Mouse (Mus musculus) erythroid progenitor cell, adult 5-6 weeks (primary cell): ENCODE measurements at regions not wholly inside any gene's neighbourhood (a gene's known extent, or its start where the extent isn't known, plus 50 kb on each side); places are given as distances from the start of the nearest gene placed in this dataset.

Source experiments
- ATAC-seq: replicated peaks from 2 replicates; pipeline ENCODE4 v1.8.0; 2016; ENCODE audit warnings: moderate number of reproducible peaks, mild to moderate bottlenecking, moderate TSS enrichment, inconsistent platforms; ENCODE audit not compliant: poor library complexity, low FRiP score, severe bottlenecking

DNA sequence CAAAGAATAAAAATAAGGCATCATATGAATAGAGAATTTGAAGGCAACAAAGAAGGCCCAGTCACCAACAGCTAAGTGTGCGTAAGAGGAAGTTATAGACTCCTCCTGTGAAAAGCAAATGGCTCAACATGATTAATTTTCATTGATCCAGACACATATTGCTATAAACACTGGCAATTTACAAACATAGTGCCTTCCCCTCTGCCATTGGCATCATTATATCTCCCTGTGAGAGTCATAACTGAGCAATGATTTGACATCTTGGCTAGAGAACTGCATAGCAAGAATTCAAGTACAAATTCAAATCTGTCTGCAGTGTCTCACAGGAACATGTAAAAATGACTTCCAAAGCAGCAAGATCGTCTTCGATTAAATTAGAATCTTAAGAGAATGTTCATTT, 167.2 kb upstream of the Mbnl1 start:
- ATAC-seq: no peak

DNA sequence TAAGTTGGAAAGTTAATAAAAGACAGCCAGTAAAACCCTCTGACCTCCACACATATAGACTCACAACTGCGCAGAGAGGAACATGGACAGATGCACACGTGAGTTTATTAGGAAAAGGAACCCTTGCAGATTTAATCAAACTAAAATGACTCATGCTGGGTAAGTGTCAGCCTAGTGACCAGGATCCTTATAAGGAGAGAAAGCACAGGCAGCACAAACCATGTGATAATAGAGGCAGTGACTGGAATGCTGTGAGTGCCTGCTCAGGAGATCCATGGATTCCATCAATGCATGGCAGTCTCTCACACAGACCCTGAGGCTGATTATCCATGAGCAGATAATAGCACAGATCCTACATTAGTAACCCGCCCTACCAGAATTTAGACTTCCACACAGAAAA, 162.2 kb upstream of the Mbnl1 start:
- no peak for ATAC-seq

DNA sequence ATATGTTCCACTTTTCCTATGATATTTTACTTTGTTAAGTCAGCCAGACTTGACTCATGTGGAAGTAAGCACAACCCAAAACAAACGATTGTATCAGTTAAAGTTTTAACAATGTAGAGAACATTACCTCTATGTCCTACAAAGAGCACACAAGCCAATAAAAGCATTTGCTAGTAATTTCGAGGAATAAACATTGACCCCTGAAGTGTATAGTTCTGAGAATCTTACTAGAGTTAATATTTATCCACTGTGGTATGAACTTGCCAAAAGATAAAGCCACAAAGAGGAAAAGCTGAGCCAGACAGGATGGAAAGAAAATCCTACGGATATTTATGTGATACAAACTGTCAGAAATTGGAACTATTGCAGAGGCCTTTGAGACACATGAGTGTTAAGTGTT, 161.5 kb upstream of the Mbnl1 start:
- ATAC-seq: no peak

DNA sequence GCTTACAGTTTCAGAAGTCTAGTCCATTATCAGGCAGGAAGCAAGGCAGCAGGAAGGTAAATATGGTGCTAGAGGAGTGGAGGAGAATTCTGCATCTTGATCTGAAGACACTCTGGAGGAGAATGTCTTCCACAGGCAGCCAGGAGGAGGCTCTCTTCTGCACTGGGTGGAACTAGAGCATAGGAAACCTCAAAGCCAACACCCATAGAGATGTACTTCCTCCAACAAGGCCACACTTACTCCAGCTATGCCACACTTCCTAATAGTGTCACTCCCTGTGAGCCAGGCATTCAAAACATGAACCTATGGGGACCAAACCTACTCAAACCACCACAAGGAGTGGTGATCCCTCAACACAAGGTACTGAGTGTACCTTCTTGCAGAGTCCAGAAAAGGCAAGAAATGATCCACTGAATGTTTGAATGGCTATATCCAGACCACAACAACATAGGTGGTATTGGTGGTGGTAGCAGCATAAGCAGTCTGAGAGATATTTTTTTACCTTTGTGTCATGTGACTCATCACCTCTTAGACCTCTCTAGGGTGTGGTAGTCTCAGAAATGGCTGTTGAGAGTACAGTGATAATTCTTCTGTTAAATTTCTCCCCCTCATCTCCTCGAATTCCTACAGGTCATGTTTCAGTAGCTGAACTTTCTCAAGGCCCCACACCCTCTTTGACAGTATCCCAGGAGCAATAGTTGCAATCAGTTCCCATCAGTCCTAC, 152.3 kb upstream of the Mbnl1 start:
- 0 out of 2 replicates have a peak, but pooled peaks have one; percentile 42 for ATAC-seq

DNA sequence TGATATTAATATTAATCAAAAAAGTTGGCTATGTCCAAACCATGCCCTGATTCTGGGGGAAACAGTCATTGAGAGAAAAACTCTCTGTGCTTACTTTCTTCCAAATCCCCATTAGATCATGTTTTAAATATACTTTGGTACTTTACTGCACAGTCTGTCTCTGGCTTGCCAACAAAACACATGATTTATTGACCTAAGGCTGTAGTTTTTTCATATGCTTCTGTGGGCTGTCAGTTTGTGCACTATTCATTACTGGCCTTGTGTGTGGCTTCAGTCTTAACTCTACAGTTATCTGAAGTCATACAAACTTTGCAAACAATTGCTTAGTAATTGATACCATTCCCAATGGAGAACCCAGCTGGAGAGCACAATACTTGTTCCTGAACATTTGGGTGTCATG, 149.1 kb upstream of the Mbnl1 start:
- no peak for ATAC-seq

DNA sequence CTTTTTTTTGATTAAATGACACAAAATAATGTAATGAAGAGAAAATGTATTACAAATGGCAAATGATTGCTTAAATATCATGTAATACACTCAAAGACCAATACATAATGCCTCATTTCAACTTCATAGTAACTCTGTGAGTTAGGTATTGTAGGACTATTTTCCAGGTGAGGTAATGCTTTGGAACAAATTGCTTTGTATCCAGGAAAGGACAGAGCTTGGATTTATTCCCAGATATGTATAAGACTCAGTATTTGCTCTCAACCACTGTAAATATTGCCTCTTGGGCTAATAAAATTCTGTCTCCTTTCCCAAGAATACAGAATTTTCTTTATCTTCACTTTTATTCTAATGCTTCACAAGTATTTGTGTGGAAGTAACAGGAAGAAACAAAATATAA, 148.2 kb upstream of the Mbnl1 start:
- ATAC-seq: no peak

DNA sequence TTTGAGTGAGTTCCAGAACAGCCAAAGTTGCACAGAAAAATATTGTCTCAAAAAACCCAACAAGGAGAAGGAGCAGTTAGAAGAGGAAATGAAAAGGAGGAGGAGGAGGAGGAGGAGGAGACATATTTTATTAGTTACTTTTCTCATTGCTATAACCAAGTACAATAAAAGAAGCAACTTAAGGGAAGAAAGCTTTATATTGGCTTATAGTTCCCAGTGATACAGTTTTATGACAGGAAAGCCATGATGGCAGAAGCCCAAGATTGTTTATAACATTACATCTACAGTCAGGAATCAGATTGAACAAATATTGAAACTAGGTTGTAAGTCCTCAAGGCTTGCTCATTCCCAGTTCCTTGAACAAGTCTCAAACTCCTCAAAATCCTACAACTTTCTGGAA, 147.7 kb upstream of the Mbnl1 start:
- ATAC-seq: no peak

DNA sequence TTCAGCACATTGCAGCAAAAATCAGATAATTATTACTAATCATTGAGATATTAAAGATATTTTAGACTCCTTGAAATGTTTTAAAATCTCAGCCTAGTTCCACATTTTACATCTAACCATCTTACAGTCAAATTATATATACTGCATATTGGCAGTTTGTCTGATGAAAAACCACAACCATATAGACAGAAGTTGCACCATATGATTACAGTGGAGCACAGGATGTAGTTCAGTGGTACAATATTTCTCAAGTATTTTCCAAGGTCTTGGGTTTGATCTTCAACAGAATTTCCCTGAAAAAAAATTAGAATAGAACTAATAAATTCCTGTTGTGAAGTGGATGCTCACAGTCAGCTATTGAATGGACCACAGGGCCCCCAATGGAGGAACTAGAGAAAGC, 140.2 kb upstream of the Mbnl1 start:
- ATAC-seq: no peak

DNA sequence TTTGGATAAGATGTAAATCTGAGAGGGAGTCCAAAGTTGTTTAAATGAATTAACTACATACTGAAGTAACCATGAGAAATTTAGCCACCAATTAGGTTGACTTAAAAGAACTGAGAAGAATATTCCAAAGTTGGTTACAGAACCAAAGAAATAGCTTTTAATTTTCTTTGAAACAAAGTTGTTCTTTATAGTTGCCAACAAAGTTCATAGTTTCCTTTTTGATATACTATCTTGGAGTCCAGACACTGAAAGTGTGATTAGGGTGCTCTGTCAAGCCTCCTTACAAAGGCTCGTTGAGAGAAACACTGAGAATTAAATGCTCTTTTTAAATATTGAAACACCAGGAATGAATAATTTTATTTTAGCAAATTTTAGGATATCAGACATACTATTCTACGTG, 139.0 kb upstream of the Mbnl1 start:
- ATAC-seq: no peak

DNA sequence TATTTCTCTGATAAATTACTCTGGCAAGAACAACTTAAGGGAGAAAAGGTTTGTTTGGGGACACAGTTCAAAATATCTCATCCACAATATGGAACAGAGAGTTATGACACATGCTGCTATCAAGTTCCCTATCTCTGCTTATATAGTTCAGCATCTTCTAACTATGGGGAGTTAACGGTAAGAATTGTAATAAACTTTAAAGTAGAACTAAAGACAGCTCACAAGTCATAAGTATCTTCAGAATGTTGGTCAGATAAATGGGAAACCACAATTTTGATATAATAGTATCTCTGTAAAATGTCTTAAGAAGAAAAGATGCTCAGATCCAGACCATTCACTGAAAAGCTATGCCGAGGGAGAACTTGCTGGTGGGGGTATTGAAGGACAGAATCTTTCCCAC, 138.5 kb upstream of the Mbnl1 start:
- ATAC-seq: no peak

DNA sequence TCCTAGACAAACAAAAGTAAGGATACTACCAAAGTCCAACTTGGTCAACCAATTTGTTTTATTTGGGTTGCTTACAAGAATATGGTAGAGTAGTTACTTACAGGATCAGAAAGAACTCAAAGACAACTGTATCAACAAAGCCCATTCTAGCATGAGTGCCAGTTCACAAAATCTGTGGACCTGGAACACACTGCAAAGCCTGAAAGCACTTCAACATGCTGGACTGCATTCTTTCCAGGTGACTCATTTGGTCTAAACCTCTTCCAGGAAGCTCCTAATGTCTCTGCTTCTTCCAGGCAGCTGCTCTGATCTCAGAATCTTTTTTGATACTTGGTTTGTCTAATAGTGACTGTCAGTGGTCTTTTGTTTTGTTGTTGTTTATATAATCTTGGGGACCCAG, 126.2 kb upstream of the Mbnl1 start:
- no peak for ATAC-seq

DNA sequence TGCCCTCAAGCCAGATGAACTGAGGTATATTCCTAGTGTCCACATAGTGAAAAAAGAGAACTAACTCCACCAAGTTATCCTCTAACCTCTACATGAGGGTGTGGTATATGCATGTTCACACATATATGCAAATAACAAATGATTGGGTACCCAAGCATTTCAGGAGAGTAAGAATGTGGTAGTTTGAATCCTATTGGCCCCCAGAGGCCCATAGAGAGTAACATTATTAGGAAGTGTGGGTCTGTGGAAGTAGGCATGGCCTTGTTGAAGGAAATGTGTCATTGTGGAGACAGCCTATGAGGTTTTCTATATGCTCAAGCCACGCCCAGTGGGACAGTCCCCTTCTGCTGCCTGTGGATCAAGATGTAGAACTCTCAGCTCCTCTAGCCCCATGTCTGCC, 125.6 kb upstream of the Mbnl1 start:
- no peak for ATAC-seq

DNA sequence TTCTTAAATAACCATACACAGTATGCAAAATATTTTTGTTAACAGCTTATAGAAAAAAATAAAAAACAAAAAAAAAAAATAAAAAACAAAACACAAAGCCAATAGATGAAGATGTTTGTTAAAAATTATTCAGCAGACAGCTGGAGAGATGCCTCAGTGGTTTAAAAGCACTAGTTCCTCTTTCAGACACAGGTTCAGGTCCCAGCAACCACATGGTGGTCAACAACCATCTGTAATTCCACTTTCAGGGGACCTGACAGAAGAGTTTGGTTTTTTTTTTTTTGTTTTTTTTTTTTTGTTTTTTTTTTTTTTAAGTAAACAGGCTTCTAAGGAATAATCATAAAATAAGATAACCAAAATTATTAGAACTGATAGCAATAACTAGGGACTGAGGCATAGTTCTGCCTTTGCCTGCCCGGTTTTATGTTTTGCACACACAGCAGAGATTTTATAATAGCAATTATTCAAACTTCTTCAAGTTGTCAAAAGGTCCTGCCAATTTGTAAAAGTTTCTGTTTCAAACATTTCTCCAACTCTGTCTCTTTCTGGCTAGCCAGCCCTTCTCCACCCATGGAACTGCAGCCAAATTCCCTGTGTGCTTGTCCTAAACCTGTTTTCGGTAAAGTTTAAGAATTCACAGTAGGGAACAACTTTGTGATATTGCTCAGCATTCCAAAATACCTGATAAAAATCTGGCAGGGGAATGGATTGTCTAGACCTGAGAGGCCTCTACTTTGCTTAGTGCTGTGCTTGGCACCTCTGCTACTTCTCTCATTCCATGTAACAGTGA, 101.3 kb upstream of the Mbnl1 start:
- ATAC-seq: no peak

DNA sequence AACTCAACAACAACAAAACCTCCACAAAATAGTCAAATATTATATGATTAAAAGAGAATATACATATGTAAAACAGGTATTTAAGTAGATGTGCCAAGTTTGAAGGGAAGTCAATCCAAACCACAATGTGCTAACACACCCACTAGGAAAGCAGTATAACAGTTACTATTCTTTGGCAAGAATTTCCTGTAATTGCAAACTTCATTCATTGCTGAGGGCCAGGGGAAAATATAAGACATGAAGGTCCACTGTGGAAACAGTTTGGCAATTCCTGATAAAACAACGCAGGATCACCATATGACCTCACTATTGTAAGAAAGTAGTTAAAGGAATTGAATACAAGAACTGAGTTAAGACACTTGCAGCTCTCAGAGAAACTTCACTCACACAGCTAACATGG, 99.0 kb upstream of the Mbnl1 start:
- no peak for ATAC-seq

DNA sequence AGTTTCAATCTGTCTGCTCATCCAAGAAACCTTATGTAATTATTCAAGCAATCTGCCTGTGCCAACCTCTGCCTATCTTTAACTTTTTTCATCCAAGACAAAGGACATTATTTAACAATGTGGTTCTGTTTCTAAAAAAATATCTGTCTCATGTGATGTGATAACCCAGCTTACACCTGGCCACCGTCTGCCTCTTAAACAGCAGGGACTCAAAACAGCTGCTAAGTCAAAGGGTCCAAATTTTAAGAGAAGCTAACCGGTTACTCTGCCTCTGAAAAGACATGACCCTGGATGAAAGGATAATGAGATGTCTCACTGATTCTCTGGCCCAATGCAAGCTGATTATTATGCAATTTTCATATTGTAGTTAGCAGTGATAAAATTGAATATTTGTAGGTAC, 84.0 kb upstream of the Mbnl1 start:
- no peak for ATAC-seq

DNA sequence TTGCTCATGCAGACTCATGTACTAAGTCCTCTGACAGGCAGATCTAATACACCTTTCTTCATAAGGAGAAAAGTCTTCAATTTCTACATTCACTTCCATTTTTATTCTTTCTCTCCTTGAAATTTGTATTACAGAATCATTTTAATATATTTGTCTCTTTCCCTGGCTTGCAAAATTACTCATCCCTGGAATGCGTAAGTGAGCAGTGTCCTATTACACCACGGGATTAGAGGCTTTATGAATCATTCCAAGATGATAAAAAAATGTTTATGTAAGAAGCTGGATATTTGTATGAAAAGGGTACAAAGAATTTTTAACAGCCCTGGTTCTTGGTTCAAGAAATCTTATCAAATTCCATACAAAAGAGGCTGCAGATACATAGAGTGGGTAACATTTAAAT, 83.6 kb upstream of the Mbnl1 start:
- ATAC-seq: no peak

DNA sequence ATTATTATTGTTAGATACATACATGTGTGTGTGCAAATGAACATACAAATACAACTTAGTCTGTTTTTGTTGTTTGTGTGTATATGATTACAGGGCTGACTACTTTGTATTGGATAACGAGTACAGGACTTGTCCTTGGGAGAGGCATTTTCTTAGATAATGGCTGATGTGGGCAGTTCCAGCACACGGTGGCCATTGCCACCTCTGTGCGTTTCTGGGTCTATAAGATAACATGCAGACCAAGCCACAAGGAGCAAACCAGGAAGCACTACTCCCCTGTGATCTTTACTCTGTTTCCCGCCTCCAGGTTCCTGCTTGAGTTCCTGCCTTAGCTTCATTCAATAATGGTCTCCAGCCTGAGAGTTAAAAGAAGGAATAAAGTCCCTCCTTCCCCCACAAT, 77.3 kb upstream of the Mbnl1 start:
- peak; percentile 99 for ATAC-seq

DNA sequence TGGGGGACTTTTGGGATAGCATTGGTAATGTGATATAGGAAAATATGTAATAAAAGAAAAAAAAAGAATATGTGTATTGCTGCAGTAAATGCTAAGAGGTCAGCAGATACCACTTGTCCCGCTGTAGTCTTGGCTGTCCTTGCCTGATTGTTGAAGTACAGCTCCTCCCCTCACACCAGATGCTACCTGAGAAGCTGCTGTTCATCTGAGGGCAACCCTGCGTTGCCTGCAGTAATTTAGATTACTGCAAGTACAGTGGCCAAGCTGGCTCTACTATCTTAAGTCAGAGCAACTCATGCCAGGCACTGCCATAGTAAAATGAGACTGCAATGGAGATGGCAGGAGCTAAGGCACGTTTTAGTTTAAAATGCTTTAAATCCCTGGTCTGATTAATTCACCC, 75.7 kb upstream of the Mbnl1 start:
- ATAC-seq: no peak

DNA sequence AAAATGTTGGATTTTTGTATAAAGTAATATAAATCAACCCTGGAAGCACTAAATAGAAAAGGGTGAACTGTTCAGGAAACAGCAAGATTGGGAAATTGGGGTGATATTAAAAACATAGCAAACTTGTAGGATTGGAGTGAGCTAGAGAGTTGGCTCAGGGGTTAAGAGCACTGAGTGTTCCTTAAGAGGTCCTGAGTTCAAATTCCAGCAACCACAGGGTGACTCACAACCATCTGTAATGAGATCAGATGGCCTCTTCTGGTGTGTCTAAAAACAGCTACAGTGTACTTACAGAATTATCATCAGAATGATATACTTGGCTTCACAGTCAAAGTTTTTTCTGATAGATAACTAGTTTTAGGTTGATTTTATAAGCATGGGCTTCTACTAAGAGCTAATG, 73.8 kb upstream of the Mbnl1 start:
- no peak for ATAC-seq

DNA sequence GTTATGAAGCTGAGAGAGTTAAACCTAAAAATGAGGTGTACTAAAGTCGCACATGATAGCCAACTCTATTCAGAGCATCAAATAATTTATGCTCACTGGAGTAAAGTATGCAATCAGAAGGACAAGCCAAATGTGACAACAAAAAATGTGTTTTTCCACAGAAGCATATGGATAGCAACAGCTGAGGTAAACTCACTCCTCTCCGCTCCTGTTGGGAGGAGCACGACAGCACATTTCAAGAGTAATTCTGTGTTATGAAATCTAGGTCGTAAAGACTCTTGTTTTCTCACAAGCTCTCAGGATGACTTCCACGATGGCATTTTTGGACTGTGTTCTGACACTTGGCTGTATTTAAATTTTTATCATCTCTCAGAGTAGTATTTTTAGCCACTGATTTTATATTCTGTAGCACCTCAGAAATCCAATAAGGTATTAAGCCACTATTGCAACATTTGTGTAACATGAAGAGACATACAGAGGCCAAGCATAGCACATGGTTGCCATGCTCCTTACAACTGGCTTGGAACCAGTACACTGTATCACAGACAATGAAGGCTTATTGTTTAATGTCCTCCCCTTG, 70.3 kb upstream of the Mbnl1 start:
- ATAC-seq: no peak

DNA sequence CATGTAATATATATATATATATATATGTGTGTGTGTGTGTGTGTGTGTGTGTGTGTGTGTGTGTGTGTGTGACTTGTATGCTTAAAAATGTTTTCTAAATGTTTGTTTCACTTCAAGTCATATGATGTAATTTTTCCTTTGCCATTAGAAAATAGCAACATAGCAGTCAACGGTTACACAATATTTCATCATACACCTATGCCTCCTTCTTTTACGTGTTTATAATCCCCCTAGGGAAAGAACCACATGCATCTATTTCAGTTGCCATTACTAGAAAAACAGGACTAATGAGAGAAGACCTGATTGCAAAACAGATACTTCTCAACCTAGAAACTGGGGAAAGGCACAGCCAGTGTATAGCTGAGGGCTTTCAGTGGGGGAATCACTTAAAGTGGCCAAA, 65.2 kb upstream of the Mbnl1 start:
- no peak for ATAC-seq
